Mouse (Mus musculus) liver, adult 2 months (tissue): Measurements from ENCODE around the gene Ets1.

Experiments used
- CTCF ChIP-seq: fragments of 200-500 bp; IDR thresholded peaks from 2 replicates; pipeline ENCODE4 v1.5.1; 2011; ENCODE audit warnings: low read depth, low read length, control low read depth
- POLR2A ChIP-seq: fragments of 200-500 bp; IDR thresholded peaks from 2 replicates; pipeline ENCODE4 v1.6.1; 2011; ENCODE audit warnings: low read length, control low read depth; ENCODE audit not compliant: insufficient read depth; ENCODE audit errors: extremely low read depth

DNA sequence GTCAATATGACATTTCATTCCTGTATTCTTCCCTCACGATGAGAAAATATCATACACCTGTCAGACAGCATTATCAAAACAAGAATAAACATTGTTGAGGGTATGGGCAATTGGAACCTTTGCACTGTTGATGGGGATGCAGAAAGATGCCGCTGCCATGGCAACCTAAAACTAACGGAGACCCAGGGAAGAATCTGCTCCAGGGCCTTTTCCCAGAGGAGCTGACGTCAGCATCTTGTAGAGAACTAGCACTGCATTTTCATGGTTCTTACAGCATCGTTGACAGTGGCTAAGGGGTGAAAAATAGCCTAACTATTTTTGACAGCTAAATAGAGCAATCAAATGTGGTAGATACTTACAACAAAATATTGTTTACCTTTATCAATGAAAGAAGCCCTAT lies 45.5 kb upstream of the Ets1 start:
- TF ChIP-seq CTCF (no peak), POLR2A (no peak)
